Mouse (Mus musculus) lung, adult 18-20 months (tissue): Measurements from ENCODE around the gene Coq8b.

ENCODE experiments used
- DNase-seq, 2 experiments: peaks; one replicate each; pipeline ENCODE4 v3.0.0; 2022; ENCODE audit warnings: mixed read lengths in 2 of 2

The Coq8b gene

GRCm38 (mm10) chr7:27230781-27231180 lies 2.0 kb upstream of the Coq8b start:
- DNase-seq = no peak

GRCm38 (mm10) chr7:27231693-27232331 lies 1.0 kb upstream of the Coq8b start:
- DNase-seq = peak; percentile 49 to 72

- DNase-seq = no peak
Observed at GRCm38 (mm10) chr7:27233300-27233699, 477 bp downstream of the Coq8b start.

- DNase-seq = no peak
Observed at GRCm38 (mm10) chr7:27235726-27236125, 2.9 kb downstream of the Coq8b start.

- DNase-seq = no peak
Observed at GRCm38 (mm10) chr7:27237527-27237926, 4.7 kb downstream of the Coq8b start.

GRCm38 (mm10) chr7:27238568-27238967 lies 5.7 kb downstream of the Coq8b start:
- DNase-seq = peak; percentile 29 to 51

- peak in 1 of 2 experiments; percentile 12 for DNase-seq
Observed at GRCm38 (mm10) chr7:27243211-27243610, 10.4 kb downstream of the Coq8b start.

GRCm38 (mm10) chr7:27244088-27244487 lies 11.3 kb downstream of the Coq8b start:
- DNase-seq = peak in 1 of 2 experiments; percentile 17

- DNase-seq = no peak
Observed at GRCm38 (mm10) chr7:27249146-27249545, 16.3 kb downstream of the Coq8b start.

- no peak for DNase-seq
Observed at GRCm38 (mm10) chr7:27249928-27250327, 17.1 kb downstream of the Coq8b start.

- peak; percentile 74 to 87 for DNase-seq
Observed at GRCm38 (mm10) chr7:27251946-27252345, 19.1 kb downstream of the Coq8b start.

- no peak for DNase-seq
Observed at GRCm38 (mm10) chr7:27255721-27256120, 22.9 kb downstream of the Coq8b start.

- peak; percentile 60 to 62 for DNase-seq
Observed at GRCm38 (mm10) chr7:27257046-27257851, 24.4 kb downstream of the Coq8b start.

- no peak for DNase-seq
Observed at GRCm38 (mm10) chr7:27257852-27258204, 25.0 kb downstream of the Coq8b start.

GRCm38 (mm10) chr7:27258205-27258899 lies 25.5 kb downstream of the Coq8b start, which contains the start of gene Numbl:
Numbl (plus strand) TSS chr7:27258433.
- DNase-seq = peak; percentile 93 to 96

- no peak for DNase-seq
Observed at GRCm38 (mm10) chr7:27259271-27259721, 26.5 kb downstream of the Coq8b start.

- no peak for DNase-seq
Observed at GRCm38 (mm10) chr7:27259771-27260170, 26.9 kb downstream of the Coq8b start.

GRCm38 (mm10) chr7:27260856-27261255 lies 28.0 kb downstream of the Coq8b start:
- no peak for DNase-seq

GRCm38 (mm10) chr7:27261888-27262287 lies 29.1 kb downstream of the Coq8b start:
- DNase-seq = no peak

GRCm38 (mm10) chr7:27264761-27265160 lies 31.9 kb downstream of the Coq8b start:
- DNase-seq = no peak

- DNase-seq = peak in 1 of 2 experiments; percentile 20
Observed at GRCm38 (mm10) chr7:27266515-27267128, 33.8 kb downstream of the Coq8b start.

GRCm38 (mm10) chr7:27271423-27271822 lies 38.6 kb downstream of the Coq8b start:
- DNase-seq = no peak
